In the genomic region with DNA sequence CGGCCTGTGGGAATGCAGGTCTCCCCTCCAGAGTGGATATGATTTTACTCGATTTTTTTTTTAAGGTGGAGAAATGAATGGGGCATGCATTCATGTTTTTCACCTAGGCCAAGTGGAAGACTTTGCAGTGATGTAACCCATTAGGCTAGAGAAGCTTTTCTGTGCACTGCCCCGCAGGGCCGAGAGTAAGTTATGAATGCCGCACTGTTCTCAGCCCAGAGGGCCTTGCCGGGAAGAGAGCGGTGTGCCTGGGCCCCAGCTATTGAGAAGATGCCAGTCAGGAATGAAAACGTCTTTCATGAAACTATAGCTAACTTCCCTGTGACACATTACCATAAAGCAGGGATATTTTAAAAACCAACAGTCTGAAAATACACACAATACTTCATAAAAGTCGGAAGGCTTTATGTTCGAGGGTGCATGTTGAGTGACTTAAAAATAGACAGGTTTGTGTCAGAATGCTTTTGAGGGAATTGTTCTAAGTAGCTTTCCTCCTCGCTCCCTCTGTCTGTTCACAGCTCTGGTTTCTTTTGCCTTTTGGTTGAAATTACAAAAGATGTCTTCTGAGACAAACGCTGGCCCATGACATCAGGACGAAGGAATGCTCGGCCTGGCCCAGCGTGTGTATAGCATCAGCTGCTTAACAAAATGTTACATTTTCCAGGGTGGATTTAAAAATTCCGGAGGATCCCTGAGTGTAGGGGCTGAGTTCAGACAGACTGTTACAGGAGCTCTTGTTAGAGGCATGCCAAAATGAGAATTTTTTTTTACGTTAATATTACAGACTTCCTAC, we compare ENCODE assay signal across 8 mouse cellular contexts. TPM values are rescaled to one million over a fixed set of nuclear protein-coding genes. Genes with fewer than 3 reads are reported as not detected.
A peak's percentile ranks its signal among the peaks of the same experiment; 100 is the strongest.
DNase-seq lines count a peak whose midpoint lies in the region; ATAC-seq and TF ChIP-seq lines count a peak whose summit lies in the region.

No protein-coding gene starts in this region.

- peaks cover 10% of the 10 kb centered on the region for H3K27me3 ChIP-seq in heart, embryonic 12.5 days (replicated peaks)
- H3K27me3 ChIP-seq in hindbrain, embryonic 12.5 days = no peaks in the 10 kb centered on the region
- no peaks in the 10 kb centered on the region for H3K27me3 ChIP-seq in midbrain, postnatal 0 days (ENCODE audit: insufficient read depth, low read length)

- no peaks in the 10 kb centered on the region for H3K36me3 ChIP-seq in heart, embryonic 12.5 days
- no peaks in the 10 kb centered on the region for H3K36me3 ChIP-seq in hindbrain, embryonic 12.5 days
- H3K36me3 ChIP-seq in midbrain, postnatal 0 days (ENCODE audit: insufficient read depth, low read length) = no peaks in the 10 kb centered on the region

- no peak for DNase-seq in heart, adult 9 months (ENCODE audit: low spot score in 2 of 2)
- peak; percentile 77 for DNase-seq in embryo, embryonic 11 days
- DNase-seq in midbrain, postnatal 0 days (ENCODE audit: low spot score) = peak; percentile 71
- no peak for DNase-seq in ovary, adult 18-20 months (ENCODE audit: low spot score)
- DNase-seq in testis, postnatal 10 days (ENCODE audit: low spot score) = no peak

- H3K9me3 ChIP-seq in heart, embryonic 12.5 days (replicated peaks) = no peaks in the 10 kb centered on the region
- no peaks in the 10 kb centered on the region for H3K9me3 ChIP-seq in hindbrain, embryonic 12.5 days (replicated peaks)
- no peaks in the 10 kb centered on the region for H3K9me3 ChIP-seq in midbrain, postnatal 0 days (ENCODE audit: low read length)

- H3K4me3 ChIP-seq in heart, embryonic 12.5 days = no peak overlapping the region
- no peak overlapping the region for H3K4me3 ChIP-seq in hindbrain, embryonic 12.5 days
- no peak overlapping the region for H3K4me3 ChIP-seq in midbrain, postnatal 0 days (ENCODE audit: low read depth, low read length)

- 51% methylated on average over 17 of the region's 17 CpGs for WGBS in heart, embryonic 12.5 days
- WGBS in hindbrain, embryonic 12.5 days = 15% methylated on average over 17 of the region's 17 CpGs
- 21% methylated on average over 17 of the region's 17 CpGs for WGBS in midbrain, postnatal 0 days

- no peak for ATAC-seq in heart, embryonic 12.5 days (ENCODE audit: insufficient number of reproducible peaks, low FRiP score)
- peak; percentile 94 for ATAC-seq in hindbrain, embryonic 12.5 days (ENCODE audit: low FRiP score)
- ATAC-seq in midbrain, postnatal 0 days (ENCODE audit: low FRiP score) = peak; percentile 78; the same call in 1 of the 2 replicates
- no peak for ATAC-seq in erythroid progenitor cell, adult 5-6 weeks (replicated peaks; ENCODE audit: low FRiP score, poor library complexity, severe bottlenecking)

- H3K9ac ChIP-seq in heart, embryonic 12.5 days = no peak overlapping the region
- no peak overlapping the region for H3K9ac ChIP-seq in hindbrain, embryonic 12.5 days
- H3K9ac ChIP-seq in midbrain, postnatal 0 days (replicated peaks; ENCODE audit: low read length, poor library complexity, severe bottlenecking) = no peak overlapping the region

- peak overlapping the region; percentile 47; the same call in 1 of the 2 replicates for H3K27ac ChIP-seq in heart, embryonic 12.5 days (ENCODE audit: poor library complexity, severe bottlenecking)
- H3K27ac ChIP-seq in hindbrain, embryonic 12.5 days = peak overlapping the region; percentile 82
- H3K27ac ChIP-seq in midbrain, postnatal 0 days (ENCODE audit: low read depth, low read length) = peak overlapping the region; percentile 3; the same call in 1 of the 2 replicates

- TF ChIP-seq CTCF in midbrain, postnatal 0 days (IDR thresholded peaks at IDR 0.05) = no peak

- H3K4me1 ChIP-seq in heart, embryonic 12.5 days (replicated peaks) = peaks cover 5% of the 10 kb centered on the region
- H3K4me1 ChIP-seq in hindbrain, embryonic 12.5 days = peaks cover 33% of the 10 kb centered on the region
- H3K4me1 ChIP-seq in midbrain, postnatal 0 days (ENCODE audit: insufficient read depth, low read length) = no peaks in the 10 kb centered on the region

- no peak overlapping the region for H3K4me2 ChIP-seq in heart, embryonic 12.5 days
- H3K4me2 ChIP-seq in hindbrain, embryonic 12.5 days (replicated peaks) = peak overlapping the region; percentile 17
- 0 out of 2 replicates have a peak overlapping the region, but pooled peaks have one; percentile 4 for H3K4me2 ChIP-seq in midbrain, postnatal 0 days (ENCODE audit: low read depth, low read length, poor library complexity, severe bottlenecking)

RNA-seq across cellular contexts. Expression of a gene that starts 44.2 kb away (rescaled TPM):
- 1.8 and 1.9 TPM in 2 replicates for polyA plus RNA-seq in heart, embryonic 12.5 days (2016; fragmentation: Nextera tagmentation; extraction: Ambion mirVana)
- 24.9 and 26.2 TPM in 2 replicates for polyA plus RNA-seq in hindbrain, embryonic 12.5 days (2016; fragmentation: Nextera tagmentation; extraction: Ambion mirVana)
- 53.8 and 58.7 TPM in 2 replicates for total RNA-seq in midbrain, postnatal 0 days (2014; rRNA removed)
- polyA plus RNA-seq in midbrain, postnatal 0 days (2015; fragmentation: Nextera tagmentation; extraction: Ambion mirVana) = 30.0 and 34.2 TPM in 2 replicates
- not detected in 2 replicates for total RNA-seq in erythroid progenitor cell, adult 5-6 weeks (2015; ENCODE audit: low replicate concordance)
- not detected in 2 replicates for total RNA-seq in erythroid progenitor cell, adult 5-6 weeks (2017; ENCODE audit: low replicate concordance)

Comparison
In these comparisons a context has a peak if more than half of its experiments do, and no peak if none do; other contexts are left out.
1. ATAC-seq: peak in hindbrain, embryonic 12.5 days (single experiment) and midbrain, postnatal 0 days (single experiment); none in heart, embryonic 12.5 days (single experiment) and erythroid progenitor cell, adult 5-6 weeks (single experiment).
2. H3K27ac ChIP-seq: peak in every context shown above with its lines; median percentile 82 in hindbrain, embryonic 12.5 days; 47 in heart, embryonic 12.5 days; 3 in midbrain, postnatal 0 days.
3. DNase-seq: peak in embryo, embryonic 11 days (single experiment) and midbrain, postnatal 0 days (single experiment); none in heart, adult 9 months (0 of 2), ovary, adult 18-20 months (single experiment) and testis, postnatal 10 days (single experiment).